Mouse (Mus musculus) CD4-positive, CD25-positive, alpha-beta regulatory T cell, adult 4 months (primary cell): Measurements from ENCODE around the gene Rnf24. TPM values are rescaled to one million over a fixed set of nuclear protein-coding genes. Genes with fewer than 3 reads are reported as not detected.
A peak's percentile ranks its signal among the peaks of the same experiment; 100 is the strongest.
"Not testable (repeated sequence)": the region's sequence is repeated elsewhere in the genome, so short reads cannot be mapped to it uniquely, and the experiment has no call there.

Source experiments
- ATAC-seq: one replicate; pipeline ENCODE4 v1.8.0; 2017
- polyA plus RNA-seq, 2 experiments: library from polyadenylated mRNA; unstranded; fragments of 100-300 nt; shearing (Covaris generic); gene quantifications; one replicate each; pipeline ENCODE4 v1.2.1; 2017

The Rnf24 gene
- polyA plus RNA-seq, 2 experiments from 2014 or later = 0.76 to 1.5 TPM

DNA sequence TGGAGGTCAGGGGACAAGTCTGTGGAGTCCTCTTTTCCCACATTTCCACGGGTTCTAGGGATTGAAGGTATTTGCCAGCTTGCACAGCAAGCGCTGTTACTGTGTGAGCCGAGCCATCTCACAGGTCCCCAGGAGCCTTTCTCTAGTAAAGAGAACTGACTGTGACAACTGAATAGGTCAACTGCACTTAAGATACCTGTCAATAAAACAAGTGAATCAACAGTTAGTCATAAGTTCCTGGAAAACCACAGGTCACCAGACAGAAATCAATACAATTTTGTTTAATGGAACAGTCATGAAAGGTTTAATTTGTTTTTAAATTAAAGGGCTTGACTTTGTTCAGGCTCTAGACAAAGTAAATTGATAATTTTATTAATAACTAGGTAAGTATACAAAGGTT, 22.1 kb downstream of the Rnf24 start:
- no peak for ATAC-seq

- no peak for ATAC-seq
These were observed 23.7 kb downstream of the Rnf24 start for GRCm38 (mm10) chr2:131328981-131329380.

- ATAC-seq = no peak
These were observed 26.6 kb downstream of the Rnf24 start for GRCm38 (mm10) chr2:131326044-131326443.

DNA sequence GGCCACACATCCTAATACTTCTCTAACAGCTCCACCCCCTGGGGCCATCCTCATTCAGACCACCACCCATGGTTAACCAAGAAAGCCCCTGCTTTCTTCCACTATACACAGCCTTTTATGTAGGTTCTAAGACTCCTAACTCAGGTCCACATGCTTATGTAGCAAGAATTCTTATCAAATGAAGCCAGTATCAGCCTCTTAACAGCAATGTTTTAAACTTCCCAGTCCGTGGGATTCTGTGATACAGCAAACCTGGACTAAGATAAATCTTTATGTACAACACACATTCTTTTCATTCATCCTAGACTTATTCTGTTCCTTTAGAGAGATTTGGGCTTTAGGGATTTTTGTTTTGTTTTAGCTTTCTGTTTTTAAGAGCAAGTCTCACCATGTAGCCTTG, 29.0 kb downstream of the Rnf24 start:
- ATAC-seq = no peak

GRCm38 (mm10) chr2:131321192-131321591, 31.5 kb downstream of the Rnf24 start:
- peak; percentile 99 for ATAC-seq

- ATAC-seq = no peak
These were observed 33.3 kb downstream of the Rnf24 start for GRCm38 (mm10) chr2:131319401-131319800.

GRCm38 (mm10) chr2:131316167-131316566, 36.5 kb downstream of the Rnf24 start:
- ATAC-seq = no peak

DNA sequence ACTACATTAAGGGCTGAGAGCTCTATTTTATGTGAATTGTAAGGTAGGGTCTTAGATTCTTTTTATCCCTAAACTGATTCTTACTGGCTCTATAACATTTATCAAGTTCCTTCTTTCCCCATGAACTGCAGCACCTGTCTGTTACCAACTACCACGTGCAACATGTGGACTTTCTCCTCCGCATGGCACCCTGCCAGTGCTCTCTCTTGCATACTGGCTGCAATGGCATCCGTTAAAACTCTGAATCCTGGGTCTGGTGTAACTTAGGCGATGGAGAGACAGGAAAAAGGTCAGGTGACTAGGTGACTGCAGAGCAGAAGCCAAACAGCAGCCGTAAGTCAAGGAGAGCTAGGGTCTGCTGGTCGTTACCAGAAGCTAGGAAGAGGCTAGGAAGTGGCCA, 43.4 kb downstream of the Rnf24 start:
- ATAC-seq = no peak

DNA sequence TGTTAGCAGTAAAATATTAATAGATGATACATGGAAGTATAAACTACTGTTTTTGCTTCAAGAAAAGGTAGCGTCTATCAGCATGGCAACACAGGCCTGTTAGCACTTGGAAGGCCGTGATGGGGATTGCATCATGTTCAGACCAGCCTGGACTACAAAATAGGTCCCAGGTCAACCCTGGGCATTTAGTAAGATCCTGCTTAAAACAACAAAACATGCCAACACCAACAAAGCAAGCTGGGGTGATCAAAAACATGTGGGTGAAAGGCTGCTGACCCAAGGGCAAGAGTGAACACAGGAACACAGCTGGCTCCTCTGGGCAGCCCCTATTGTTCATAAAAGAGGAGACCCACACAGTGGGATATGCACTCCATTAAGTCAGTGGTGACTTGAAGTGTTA, 44.9 kb downstream of the Rnf24 start:
- ATAC-seq = no peak

DNA sequence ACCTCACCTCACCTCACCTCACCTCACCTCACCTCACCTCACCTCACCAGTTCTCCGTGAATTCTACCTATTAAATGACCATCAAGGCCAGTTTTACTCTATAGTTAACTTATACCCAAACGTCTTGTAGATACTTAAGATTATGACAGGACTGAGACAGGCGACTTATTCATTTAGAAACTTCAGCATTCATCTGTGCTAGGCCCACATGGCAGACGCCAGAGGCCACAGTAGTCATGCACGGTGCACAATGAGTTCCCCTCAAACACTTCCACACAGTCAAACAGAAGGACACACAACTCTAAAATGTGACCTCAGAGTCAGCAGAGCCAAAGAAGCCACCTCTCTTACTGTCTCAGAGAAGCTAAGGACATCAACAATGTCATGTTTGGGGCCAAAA, 45.3 kb downstream of the Rnf24 start:
- no peak for ATAC-seq

GRCm38 (mm10) chr2:131305226-131305625, 47.5 kb downstream of the Rnf24 start:
- not testable (repeated sequence) for ATAC-seq

DNA sequence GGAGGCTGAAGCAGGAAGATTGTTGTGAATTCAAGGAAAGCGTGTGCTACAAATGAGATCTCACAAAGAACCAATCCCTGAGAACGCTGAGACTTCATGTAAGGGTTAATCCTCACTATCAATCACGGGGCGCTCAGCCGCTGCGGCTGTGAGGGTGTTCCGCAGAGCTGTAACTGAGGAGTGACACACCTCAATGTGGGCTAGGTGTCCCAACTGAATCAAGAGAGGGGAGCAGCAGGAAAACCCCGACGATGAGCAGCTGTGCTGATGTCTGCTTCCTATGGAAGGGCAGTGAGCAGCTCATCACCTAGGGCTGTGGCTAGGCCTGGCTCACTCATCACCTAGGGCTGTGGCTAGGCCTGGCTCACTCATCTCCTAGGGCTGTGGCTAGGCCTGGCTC, 48.2 kb downstream of the Rnf24 start:
- no peak for ATAC-seq

GRCm38 (mm10) chr2:131301635-131302034, 51.1 kb downstream of the Rnf24 start:
- ATAC-seq = no peak

DNA sequence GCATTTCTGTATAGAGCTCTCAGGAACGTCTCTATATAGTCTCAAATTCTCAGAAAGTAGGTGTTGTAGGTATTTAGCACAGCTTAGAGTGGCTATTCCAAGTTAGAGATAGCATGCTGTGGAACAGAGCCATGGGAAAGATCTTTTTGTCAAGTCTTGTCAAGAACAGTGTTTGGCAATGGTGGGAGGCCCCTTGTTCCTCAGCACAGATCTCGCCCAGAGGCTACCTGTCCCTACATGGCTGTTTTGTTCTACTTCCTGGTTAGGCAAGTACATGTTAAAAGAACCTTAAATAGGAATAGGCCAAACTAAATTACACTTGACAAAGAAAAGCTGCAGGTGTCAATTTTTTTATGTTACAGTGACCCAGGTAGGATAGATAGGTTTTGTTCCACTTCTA, 52.2 kb downstream of the Rnf24 start:
- ATAC-seq = no peak

GRCm38 (mm10) chr2:131298674-131299073, 54.0 kb downstream of the Rnf24 start:
- ATAC-seq = not testable (repeated sequence)

- no peak for ATAC-seq
These were observed 55.9 kb downstream of the Rnf24 start for GRCm38 (mm10) chr2:131296746-131297261.

- ATAC-seq = no peak
These were observed 62.0 kb downstream of the Rnf24 start for GRCm38 (mm10) chr2:131290669-131291068.

DNA sequence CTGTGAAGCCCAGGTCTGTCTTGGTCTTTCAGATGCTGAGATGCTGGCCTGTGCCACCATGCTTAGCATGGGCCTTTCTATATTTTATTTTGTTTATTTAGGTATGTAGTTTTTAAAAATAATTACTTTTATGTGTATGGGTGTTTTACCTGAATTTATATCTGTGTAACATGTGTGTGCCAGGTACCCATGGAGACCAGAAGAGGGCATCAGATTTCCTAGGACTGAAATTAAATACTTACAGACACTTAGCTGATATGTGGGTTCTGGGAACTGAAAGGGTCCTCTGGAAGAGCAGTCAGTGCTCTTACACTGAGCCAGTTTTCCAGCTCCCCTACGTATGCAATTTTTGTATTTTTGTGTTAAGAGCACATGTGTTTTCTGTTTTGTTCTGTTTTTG, 66.4 kb downstream of the Rnf24 start:
- no peak for ATAC-seq

DNA sequence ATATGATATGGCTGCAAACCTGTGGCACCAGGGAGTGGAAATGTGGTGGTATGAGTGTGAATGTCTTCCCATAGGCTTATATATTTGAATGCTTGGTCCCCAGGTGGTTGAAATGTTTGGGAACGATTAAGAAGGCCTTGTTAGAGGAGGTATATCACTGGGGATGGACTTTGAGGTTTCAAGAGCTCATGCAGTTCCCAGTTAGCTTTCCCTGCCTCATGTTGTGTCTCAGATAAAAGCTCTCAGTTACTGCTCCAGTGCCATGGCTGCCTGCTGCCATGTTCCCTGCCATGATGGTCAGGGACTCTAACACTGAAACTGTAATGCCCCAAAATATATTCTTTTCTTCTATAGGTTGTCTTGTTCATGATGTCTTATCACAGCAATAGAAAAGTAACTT, 71.1 kb downstream of the Rnf24 start:
- ATAC-seq = no peak

GRCm38 (mm10) chr2:131276722-131277121, 76.0 kb downstream of the Rnf24 start:
- ATAC-seq = no peak

DNA sequence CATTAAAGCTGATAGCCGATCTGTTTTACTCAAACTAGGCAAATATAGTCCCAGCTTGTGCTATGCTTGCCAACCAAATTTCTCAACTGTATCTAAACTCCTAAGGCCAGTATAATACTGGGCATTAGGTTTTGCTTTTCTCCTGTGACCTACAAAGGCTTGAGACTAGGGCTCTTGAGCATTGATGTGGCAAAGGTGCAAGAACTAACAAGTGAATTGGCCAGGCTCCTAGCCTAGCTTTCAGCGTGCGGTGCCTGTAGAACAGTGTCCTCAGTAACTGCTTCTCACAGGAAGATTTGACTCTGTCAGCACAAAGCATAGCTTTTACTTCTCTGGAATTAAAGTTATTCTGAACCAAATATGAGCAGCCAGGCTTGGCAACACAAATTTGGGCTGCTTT, 77.2 kb downstream of the Rnf24 start:
- no peak for ATAC-seq

- no peak for ATAC-seq
These were observed 87.6 kb downstream of the Rnf24 start for GRCm38 (mm10) chr2:131265056-131265455.

GRCm38 (mm10) chr2:131264027-131264426, 88.7 kb downstream of the Rnf24 start:
- ATAC-seq = no peak

DNA sequence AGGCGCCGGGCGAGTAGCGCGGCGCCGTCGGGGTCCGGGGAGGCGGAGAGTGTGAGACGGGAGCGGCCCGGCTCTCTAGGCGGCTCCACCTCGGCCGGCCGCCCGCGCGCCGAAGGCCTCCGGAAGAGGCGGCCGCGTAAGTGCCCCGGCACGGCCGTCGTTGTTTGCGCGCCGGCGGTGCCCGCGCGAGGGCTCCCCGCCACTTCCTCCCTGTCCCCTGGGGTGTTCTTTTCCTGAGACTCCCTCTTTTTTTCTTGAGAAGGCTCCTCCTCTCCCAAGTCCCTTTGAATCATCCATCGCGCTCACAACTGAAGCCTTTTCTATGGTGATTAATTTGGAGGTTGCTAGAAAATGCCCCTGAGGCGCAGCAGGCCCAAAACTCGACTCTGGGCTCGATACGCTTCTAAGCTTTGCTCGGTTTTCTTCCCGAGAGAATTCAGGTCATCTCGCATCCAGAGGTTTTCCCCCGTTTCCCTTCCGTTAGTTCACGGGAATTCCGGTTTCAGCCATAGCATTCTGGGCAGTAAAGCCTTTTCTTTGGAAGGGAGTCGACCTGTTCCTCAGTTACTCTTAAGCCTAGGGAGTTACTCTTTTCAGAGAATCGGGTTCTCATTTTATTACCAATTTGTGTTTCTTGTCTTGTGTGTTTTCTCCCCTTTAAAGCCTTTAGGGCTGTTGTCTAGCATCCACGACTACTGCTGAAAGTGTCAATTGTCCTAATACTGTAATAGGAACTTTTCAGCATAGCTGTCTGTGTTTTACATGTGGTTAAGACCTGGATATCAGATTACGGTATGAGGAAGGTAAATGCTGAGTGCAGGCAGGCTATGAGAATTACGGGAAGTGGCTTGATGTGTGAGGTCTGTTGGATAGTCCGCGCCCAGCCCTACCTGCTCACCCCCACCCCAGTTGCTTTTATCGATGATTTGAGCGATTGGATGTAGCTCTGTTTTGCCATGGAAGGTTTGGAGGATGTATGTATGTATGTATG, 89.7 kb downstream of the Rnf24 start:
- ATAC-seq = peak; percentile 55
